Mouse (Mus musculus): ENCODE measurements around the gene Slc22a23.

Slc22a23 gene

DNA sequence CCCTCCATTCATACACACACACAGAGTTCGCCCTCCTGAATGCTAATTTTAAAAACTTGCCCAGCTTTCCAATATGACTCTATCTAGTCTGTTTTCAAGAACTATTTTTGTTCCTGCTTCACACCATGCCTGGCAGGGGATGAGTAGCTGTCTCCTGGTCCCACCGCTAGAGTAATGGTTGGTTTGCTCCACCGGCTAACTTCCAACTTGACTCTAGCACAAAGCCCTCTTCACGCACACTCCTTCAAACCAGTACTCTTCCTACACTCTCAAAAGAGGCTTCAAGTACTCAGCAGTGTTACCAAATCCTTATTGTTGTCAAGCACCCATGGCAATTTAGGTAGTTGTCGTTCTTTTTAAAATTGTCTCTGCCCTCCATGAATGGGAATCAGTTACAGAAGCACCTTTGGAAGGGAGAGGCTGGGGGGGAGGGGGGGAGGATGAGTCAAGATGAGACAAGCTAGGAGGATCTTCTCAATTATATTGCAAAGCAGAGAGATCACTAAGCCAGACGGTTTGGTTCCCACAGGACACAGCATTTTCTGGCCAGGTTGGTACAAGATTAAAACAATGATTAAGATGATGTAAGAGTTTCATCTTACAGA lies 2.6 kb downstream of the Slc22a23 start:
- DNase-seq, result no peak

DNA sequence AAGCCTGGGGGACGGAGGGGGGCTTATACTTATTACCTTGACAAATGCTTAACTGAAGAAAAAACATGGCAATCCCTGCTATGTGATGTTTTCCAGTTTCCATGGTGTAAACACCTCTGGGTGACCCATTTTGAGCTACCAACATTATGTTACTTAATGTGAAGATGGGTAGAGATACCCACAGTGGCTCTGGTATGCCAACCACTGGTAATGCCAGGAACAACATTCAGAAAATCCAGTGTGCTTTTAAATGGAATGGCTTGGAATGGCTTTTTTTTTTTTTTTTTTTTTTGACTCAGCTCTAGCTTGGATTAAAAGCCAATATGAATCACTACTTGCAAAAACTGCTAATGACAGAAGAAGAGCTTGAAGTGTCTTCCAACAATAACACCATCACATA lies 8.1 kb downstream of the Slc22a23 start:
- no peak for DNase-seq

DNA sequence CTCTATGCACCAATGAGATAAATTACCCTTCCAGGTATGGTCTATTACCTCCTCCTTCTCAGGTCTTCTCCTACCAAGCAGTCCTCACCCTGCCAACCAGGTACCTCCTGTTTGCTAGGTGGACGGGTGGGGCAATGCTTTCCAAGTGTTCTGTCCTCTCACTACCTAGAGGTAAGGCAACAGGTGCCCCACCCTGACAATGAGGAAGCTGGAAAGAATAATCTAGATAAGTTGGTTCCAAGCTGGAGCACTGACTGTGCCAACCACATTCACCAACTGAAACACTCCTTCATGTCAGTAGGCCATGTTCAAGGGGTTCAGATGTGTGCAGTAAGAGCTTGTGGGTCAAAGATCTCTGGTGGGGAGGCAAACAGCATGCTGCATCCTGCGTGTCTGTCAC lies 10.1 kb downstream of the Slc22a23 start:
- DNase-seq, result no peak

DNA sequence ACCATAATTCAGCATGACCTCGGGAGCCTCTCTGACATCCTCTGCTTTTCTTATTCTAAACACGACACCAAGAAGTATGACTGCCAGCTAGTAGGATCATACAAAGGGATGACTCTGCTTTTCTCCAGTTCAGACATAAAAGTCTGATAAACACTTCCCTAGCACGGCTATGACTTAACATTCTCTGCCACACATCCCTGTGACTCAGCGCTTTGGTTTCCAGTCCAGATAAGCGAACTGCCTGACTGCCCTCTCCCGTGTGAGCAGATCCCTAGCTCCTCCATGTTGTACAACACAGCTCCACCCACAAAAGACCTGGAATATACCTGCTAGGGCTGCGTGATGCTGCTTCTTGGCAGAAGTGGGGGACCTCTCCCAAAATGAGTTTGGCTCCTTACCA lies 12.2 kb downstream of the Slc22a23 start:
- DNase-seq, result no peak

DNA sequence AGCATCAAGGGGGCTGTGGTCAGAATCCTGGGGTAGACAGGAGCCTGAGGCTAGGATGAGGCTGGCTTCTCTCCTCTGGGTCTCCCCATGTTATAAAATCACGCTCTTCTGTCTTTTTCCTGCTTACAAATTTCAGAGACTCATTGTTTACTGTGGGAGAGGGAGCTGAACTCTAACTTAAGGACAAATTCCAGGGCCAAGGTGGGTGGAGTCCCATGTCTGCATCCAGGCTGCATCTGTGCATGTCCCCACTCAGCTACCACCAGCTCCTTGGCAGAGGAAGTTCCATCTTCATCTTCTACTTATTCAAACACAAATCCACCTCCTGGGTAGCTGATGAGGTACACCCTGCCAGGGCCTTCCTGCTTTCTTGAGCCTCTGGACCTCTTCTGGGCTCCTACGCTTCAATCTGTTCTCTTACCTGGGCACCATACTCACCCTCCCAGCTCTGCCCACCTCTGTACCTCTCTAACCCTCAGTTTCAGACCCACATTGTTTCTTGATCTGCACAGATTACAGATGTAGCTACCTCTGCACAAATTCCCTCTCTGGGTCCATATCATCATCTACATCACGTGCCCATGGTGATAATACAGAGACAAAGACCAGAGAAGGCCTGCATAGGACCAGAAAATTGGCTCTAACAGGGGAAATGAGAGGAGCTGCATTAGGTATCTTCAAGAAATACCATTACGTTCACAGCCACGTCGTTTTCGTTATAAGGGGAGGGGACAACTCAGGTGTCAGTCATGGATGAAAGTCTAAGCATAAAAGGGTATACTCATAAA lies 13.4 kb downstream of the Slc22a23 start:
- no peak for DNase-seq

DNA sequence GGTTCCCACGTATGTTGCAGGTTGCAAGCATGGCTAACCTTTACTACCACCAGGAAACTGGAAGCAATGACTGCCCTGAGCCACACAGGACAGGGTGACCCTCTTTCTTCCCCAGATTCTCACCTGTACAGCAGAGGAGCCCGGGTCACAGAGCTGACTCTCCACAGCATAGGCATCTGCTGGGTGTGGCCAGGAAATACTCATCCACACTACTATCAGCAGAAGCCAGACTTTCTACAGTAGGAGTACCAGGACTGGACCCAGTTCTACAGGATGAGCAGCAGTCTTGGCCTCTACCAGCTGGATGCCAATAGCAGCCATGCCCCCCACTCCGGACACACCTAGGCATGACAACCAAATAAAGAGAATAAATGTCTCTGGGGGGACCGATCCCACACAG lies 15.4 kb downstream of the Slc22a23 start:
- DNase-seq, result no peak

DNA sequence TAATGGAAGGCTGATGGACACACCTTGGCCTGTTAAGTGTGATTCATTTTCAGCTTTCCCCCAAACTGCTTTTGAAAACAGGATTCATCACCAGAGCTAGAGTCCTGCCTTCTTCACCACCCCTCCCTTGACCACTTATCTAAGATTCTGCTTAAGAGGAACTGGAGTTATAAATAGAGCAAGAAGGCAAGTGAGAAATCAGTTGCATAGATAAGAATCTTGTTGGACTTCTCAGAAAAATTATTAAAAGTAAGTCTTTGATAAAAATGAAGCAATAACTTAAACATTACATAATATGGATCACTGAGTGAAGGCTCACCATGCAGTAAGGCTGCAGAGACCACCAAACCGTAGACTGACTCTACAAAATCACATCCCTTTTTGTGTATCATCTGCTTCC lies 18.0 kb downstream of the Slc22a23 start:
- DNase-seq, result no peak

DNA sequence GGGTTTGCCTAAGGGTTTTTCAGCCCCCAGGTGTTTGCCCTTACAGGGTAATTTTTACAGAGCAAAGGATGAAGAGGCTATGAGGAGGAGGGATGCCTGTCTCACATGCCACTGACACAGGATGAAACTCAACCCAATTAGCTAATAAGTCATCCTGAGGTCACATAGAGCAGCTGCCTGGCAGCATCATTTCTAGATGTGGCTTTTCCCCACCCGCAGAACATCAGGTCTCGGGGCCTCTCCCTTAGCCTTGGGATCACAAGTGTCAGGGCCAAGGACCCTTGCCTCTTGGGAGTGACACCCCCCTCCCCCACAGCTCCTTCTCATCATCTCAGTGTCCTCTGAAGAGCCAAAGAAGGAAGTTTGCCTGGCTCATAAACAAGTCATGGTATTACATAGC lies 21.6 kb downstream of the Slc22a23 start:
- no peak for DNase-seq

DNA sequence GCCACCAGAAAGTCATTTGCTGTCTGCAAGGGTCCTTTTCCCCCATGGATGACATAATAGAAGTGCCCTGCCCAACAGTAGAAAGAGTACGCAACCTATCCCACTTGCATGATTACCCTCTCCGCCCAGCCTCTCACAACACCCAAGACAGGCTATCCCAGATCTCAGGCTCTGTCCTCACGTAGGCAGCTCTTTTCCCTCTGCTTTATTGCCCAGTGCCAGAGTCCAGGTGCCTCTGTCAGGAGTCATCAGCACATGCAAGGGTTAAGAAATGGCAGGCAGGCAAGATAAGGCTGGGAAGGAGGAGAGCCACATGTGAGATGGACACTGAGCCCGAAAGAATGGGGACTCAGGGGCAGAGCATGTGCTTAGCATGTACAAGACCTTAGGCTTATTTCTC lies 24.5 kb downstream of the Slc22a23 start:
- DNase-seq, result no peak

DNA sequence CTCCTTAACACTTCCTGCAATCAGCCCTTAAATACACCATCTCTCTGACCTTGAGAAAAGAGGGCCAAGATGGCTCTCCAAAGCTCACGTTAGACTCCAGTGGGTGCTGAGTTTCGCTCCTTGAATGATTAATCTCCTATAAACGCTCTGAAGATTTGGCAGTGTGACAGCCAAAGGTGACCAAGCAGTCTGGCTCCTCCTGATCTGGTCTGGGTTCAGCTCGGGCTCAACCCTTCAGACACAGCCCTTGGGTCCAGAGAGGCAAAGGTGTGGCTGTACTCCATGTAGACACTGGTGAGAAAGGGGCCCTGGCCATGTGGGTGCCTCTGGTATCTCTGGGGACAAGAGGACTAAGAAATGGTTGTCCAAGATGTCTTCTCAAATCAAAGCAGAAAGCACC lies 27.9 kb downstream of the Slc22a23 start:
- DNase-seq, result no peak

DNA sequence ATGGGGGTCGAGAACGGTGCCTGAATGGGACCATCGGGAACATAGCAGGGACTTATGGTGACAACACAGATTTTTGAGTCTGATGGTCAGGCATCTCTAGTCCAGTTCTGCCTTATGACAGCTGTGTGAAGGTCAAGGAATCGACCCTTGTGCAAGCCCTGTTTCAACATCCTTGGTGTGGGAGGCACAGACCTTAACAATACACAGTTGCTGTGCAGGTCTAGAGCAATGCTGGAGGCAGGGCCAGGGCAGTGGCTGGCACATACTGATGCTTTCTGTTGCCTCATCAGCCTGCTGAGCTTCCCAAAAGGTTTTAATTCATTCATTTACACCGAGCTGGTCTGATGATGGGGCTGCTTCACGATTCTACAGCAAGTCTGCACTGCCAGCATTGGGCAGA lies 28.5 kb downstream of the Slc22a23 start:
- DNase-seq, result no peak

DNA sequence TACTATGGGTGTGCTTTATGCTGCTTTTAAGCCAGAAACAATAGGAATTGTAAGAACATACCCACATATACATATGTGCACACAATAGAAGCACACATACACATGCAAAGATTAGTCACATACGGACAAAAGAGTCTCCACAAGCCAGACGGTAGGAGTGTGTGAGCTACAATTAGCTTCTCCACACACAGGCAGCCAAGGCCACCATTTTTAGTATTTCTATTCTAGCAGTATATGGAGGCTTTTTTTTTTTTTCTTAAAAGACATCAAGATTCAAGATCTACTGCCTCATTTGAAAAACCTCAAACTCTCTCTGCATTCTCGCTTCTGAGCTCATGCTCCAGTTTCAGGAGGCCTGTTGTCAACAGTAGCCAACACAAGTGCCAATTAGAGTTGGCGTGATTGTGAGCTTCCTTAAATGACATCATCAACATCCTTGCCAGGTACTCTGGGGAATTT lies 31.9 kb downstream of the Slc22a23 start:
- DNase-seq, result no peak

DNA sequence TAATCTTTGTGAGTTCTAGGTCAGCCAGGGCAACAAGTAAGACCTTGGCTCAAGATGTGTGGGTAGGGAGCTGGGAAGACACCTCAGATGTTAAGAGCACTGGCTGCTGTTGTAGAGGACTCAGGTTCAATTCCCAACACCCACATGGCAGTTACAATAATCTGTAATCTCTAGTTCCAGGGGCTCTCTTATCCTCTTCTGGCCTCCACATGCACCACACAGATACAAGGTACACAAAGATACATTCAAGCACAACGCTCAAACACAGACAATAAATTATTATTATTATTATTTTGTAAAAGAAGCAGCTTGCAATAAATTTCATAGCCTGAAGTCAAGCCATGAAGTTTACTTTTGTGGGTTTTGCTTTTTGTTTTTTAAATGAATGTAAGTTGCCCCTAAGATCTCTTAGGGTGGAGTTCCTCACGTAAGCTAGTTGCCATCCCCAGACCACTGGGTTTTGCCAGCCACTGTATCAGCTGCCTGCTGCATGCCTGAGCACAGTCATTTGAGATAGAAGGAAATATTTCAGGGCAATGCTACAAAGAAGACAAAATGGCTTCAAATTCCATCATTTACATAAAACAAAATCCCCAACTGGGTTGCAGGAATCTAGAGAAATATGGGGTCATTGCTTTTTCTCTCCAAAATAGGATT lies 32.5 kb downstream of the Slc22a23 start:
- no peak for DNase-seq

DNA sequence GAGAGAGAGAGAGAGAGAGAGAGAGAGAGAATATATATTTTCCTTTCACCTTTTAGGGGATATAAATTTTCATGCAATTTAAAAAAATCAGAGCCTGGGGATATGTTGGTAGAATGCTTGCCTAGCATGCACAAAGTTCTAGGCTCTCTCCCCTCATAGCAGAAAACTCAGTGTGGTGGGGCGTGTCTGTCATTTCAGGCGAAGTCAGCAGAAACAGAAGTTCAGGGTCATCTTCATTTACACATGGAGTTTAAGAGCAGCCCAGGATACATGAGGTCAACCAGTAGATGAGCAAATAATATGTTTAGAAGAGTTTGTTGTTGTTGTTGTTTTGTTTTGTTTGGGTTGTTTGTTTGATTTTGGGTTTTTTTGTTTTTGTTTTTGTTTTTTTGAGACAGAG lies 33.4 kb downstream of the Slc22a23 start:
- no peak for DNase-seq

DNA sequence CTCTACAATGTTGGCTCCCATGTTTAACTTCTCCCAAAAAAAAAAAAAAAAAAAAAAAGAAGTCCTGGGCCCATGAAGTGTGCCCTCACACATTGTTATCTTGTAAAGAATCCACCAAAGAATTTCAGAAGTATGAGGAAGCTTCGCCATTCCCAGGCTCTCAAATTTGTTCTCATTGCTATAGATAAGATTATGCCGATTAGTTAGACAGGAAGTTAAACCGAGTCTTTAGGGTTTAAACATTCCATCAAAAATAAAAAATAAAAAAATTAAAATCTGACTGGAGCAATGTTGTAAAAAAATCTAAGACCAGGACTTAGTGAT lies 36.4 kb downstream of the Slc22a23 start:
- DNase-seq, result no peak

DNA sequence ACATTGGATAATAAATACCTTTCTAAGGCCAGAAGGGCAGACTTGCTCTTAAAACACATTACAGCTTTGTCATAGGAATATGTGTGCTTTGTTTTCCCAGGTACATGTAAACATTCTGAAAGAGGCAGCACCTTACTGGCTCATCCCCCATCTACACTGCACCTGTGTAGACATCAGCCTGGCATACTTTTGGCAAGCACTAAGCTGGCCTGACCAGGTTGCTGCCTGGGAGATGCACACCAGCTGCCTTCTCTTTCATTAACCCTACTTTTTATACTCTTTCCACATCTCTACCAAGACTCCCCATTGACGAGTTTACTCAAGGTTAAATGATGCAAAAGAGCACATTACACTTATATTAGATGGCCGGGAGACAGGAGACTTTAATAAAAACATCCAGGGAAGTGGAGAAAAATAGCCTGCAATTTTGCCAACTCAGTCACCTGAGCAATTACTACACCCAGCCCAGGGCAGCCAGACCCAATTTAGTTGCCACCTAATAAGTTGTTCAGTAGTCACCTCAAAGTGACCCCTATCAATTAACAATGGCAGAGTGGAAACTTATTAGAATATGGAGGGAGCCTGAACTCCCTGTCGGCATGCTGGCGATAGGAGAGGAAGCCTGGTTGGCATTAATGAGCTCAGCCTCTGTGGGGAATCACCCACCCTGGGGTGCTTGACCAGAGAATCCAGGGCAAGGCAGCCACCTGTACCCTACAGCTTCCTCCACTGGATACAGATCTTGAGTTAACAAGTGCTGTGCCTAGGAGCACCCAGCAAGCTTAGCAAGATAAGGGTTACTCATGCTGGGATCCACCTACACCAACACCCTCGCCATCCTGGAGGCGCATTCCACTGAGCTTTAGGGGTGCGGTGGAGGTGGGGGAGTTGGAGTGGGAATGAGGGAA lies 37.0 kb downstream of the Slc22a23 start:
- DNase-seq, result no peak

DNA sequence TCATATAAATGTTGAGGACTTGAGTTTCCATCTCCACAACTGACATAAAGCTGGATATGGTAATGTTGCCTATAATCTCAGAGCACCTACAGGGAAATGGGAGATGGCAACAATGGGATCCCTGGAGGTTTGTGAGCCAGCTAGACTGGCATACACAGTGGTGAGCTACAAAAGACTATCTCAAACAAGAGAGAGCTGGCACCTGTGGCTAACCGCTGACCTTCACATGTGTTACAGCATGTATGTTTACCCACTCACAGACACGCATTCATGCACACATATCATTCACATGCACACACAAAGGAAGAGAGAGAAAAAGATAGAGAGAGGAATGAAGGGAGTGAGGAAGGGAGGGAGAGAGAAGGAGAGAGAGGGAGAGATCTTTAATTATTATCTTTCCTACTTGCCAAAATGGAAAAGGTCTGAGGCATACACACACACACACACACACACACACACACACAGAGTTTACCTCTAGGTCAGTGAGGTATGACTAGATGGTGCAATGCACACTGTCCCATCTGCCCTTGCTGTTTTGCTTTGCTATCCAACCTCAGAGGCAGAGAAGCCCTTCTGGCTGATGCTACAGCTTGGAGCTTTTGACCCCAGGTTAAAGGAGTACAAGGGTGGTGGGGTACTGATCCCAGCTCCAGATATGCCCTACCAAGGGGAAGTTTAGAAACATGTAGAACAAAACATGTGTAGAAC lies 38.9 kb downstream of the Slc22a23 start:
- DNase-seq, result no peak

DNA sequence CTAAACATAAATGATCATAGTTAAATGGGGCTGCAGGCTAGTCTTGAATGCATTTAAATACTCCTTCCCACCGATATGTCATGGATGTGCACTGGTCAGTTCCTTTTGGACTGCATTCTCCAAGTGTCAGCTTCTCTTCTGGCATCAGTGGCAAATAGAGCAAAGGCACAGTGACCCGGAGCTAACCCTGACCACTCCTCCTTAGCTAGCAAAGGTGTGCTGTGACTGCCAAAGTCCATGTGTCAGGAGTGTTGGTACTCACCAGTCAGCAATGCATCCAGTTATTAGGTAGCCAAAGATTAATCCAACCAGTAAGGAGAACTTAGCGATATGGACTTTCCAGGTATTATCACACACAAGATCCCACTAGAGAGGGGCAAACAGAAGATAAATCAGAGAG lies 40.1 kb downstream of the Slc22a23 start:
- DNase-seq, result no peak

DNA sequence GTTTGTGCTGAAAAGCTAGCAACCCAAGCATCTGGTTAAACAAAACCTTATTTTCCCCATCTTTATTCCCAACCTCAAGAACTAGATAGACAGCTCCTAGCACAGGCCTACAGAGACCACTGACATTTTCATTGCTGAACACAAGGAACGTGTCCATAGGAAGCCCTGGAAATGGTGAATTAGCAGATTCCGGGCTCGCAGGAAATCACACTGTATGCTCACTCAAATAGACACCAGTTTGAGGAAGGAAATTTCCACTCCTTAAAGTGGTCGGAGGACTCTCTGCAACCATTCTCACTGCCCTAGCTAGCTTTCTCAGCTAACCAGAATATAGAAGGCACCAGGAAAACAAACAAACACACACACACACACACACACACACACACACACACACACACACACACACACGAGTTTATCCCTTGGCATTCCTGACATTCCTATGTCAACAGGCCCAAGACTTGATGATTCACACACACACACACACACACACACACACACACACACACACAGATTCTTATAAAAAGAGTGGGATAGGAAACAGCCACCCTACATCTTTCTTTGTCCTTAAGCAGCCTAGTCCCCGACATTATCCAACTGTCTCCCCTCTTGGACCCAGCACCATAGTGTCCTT lies 41.5 kb downstream of the Slc22a23 start:
- no peak for DNase-seq

DNA sequence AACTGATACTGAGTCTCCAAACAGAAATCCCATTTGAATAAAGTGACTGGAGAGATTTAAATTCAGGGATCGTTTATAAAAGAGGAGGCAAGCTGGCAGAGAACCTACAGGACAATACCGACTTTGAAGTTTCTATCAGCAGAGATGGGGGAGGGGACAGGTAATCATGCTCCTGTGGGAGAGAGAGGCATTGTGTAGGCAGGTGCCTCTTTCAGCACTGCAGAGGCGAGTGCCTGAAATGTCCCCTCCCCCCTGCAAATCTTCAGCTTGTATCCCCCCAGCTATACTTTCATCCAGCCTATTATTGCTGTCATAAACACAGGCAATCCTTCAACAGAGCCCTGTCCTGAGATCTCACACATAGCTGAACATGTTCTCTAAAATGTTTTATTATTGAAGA lies 43.4 kb downstream of the Slc22a23 start:
- no peak for DNase-seq

DNA sequence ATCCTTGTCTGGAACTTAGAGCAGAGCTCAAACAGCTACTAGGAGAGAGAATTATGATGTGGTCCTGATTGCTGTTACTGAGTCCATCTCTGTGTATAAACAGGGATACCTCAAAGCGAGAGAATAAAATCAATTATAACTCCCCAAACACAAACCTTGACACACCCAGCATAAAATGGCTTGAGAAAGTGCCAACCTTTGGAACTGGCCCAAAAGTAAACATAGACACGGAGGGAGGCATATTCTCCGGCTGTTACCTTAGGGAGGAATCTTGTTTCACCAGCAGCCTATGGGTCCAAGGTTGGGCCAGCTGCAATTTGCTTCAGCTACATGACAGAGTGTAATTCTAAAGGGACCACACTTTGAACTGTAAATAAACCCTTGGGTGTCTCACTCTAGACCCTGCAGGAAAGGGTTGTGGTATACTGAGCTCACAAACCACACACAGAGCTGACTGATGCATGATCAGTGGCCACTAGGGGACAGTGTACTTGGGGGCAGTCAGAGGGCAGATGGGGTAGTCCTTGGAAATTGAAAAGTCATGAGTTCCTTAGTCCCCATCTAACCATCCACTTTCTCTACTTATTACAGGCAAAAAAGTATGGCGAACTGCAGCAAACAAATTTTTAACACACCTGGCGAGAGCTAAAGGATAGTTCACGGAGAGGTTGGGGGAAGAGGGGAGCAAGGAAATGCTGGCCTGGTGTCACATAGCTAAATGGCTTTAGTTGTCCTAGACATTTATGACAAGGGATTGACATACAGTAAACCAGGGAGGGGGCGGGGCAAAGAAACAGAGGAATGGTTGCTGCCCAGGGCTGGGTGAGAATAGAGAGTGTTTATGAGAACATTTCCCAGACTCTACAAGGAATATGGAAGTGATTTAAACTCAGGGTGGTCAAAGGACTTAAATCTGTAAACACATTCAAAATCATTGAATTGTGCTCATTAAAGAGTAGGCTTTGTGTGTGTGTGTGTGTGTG lies 45.3 kb downstream of the Slc22a23 start:
- DNase-seq, result no peak
